Mouse (Mus musculus) kidney, embryonic 16.5 days (tissue): ENCODE results near the gene Ncor1. TPM values are rescaled to one million over a fixed set of nuclear protein-coding genes. Genes with fewer than 3 reads are reported as not detected.
"Not testable (repeated sequence)": the region's sequence is repeated elsewhere in the genome, so short reads cannot be mapped to it uniquely, and the experiment has no call there.

Source experiments
- ATAC-seq: fragments of 200-750 bp; cut with Nextera tagmentation; 2 replicates; pipeline ENCODE4 v1.8.0; 2017; ENCODE audit warnings: moderate TSS enrichment; ENCODE audit not compliant: low FRiP score, low TSS enrichment
- H3K27ac ChIP-seq: fragments of 300-500 bp; sonication (generic); 2 replicates; pipeline ENCODE4 v1.5.1; 2014; ENCODE audit warnings: low read length
- H3K27me3 ChIP-seq: fragments of 300-500 bp; sonication (generic); 2 replicates; pipeline ENCODE4 v1.6.1; 2014; ENCODE audit warnings: low read length, control low read depth, mixed read lengths; ENCODE audit not compliant: insufficient read depth
- H3K36me3 ChIP-seq: fragments of 300-500 bp; sonication (generic); 2 replicates; pipeline ENCODE4 v1.6.1; 2014; ENCODE audit warnings: low read length, control low read depth, mixed read lengths; ENCODE audit not compliant: insufficient read depth
- H3K4me1 ChIP-seq: fragments of 300-500 bp; sonication (generic); 2 replicates; pipeline ENCODE4 v1.6.1; 2014; ENCODE audit warnings: low read length, control low read depth, mixed read lengths; ENCODE audit not compliant: insufficient read depth
- H3K4me2 ChIP-seq: fragments of 300-500 bp; sonication (generic); replicated peaks from 2 replicates; pipeline ENCODE4 v1.6.1; 2014; ENCODE audit warnings: low read depth, low read length
- H3K4me3 ChIP-seq: fragments of 300-500 bp; sonication (generic); 2 replicates; pipeline ENCODE4 v1.5.1; 2014; ENCODE audit warnings: mild to moderate bottlenecking, low read length
- H3K9ac ChIP-seq: fragments of 300-500 bp; sonication (generic); replicated peaks from 2 replicates; pipeline ENCODE4 v1.6.1; 2014; ENCODE audit warnings: low read length
- H3K9me3 ChIP-seq: fragments of 300-500 bp; sonication (generic); 2 replicates; pipeline ENCODE4 v1.6.1; 2016; ENCODE audit warnings: low read length, control low read depth
- WGBS: fragments of 180-500 bp; shearing (Covaris S2); extraction: QIAGEN DNeasy Blood & Tissue Kit; methylation state at CpG from one replicate; pipeline ENCODE4 v1.1.7; 2014; 5-methylcytosine and 5-hydroxymethylcytosine counted together
- polyA plus RNA-seq: library from polyadenylated mRNA; unstranded; fragments of >200 nt; fragmentation: Nextera tagmentation; extraction: Ambion mirVana; gene quantifications from 2 replicates; pipeline ENCODE4 v1.2.1, GENCODE M21; 2015

Ncor1 gene
- polyA plus RNA-seq, 1 experiment from 2014 or later, result 102 TPM

- no peak overlapping the region for H3K4me3 ChIP-seq
- H3K36me3 ChIP-seq, result no peaks in the 10 kb centered on the region
- no peak overlapping the region for H3K4me2 ChIP-seq
- H3K27me3 ChIP-seq, result no peaks in the 10 kb centered on the region
- no peak for ATAC-seq
- H3K4me1 ChIP-seq, result no peaks in the 10 kb centered on the region
- no peak overlapping the region for H3K9ac ChIP-seq
- no peak overlapping the region for H3K27ac ChIP-seq
- WGBS, result 93% methylated on average over 10 of the region's 10 CpGs
- no peaks in the 10 kb centered on the region for H3K9me3 ChIP-seq
Measured at GRCm38 (mm10) chr11:62487540-62488350, 29.4 kb upstream of the Ncor1 start.

- no peaks in the 10 kb centered on the region for H3K4me1 ChIP-seq
- H3K9me3 ChIP-seq, result no peaks in the 10 kb centered on the region
- WGBS, result 96% methylated on average over 1 of the region's 1 CpGs
- no peak for ATAC-seq
- H3K9ac ChIP-seq, result no peak overlapping the region
- no peaks in the 10 kb centered on the region for H3K36me3 ChIP-seq
- H3K4me2 ChIP-seq, result no peak overlapping the region
- no peak overlapping the region for H3K4me3 ChIP-seq
- no peaks in the 10 kb centered on the region for H3K27me3 ChIP-seq
- H3K27ac ChIP-seq, result no peak overlapping the region
Measured at GRCm38 (mm10) chr11:62486949-62487348, 28.6 kb upstream of the Ncor1 start.

- H3K9ac ChIP-seq, result no peak overlapping the region
- WGBS, result 83% methylated on average over 5 of the region's 5 CpGs
- no peaks in the 10 kb centered on the region for H3K36me3 ChIP-seq
- H3K27me3 ChIP-seq, result no peaks in the 10 kb centered on the region
- H3K9me3 ChIP-seq, result no peaks in the 10 kb centered on the region
- no peak for ATAC-seq
- no peak overlapping the region for H3K4me3 ChIP-seq
- no peaks in the 10 kb centered on the region for H3K4me1 ChIP-seq
- no peak overlapping the region for H3K4me2 ChIP-seq
- no peak overlapping the region for H3K27ac ChIP-seq
Measured at GRCm38 (mm10) chr11:62479581-62479980, 21.2 kb upstream of the Ncor1 start.

GRCm38 (mm10) chr11:62478931-62479330 is 20.6 kb upstream of the Ncor1 start:
- no peaks in the 10 kb centered on the region for H3K27me3 ChIP-seq
- H3K9ac ChIP-seq, result no peak overlapping the region
- no peak overlapping the region for H3K27ac ChIP-seq
- no peaks in the 10 kb centered on the region for H3K36me3 ChIP-seq
- no peak overlapping the region for H3K4me3 ChIP-seq
- no peaks in the 10 kb centered on the region for H3K4me1 ChIP-seq
- H3K4me2 ChIP-seq, result no peak overlapping the region
- ATAC-seq, result no peak
- H3K9me3 ChIP-seq, result no peaks in the 10 kb centered on the region
- 74% methylated on average over 6 of the region's 6 CpGs for WGBS

GRCm38 (mm10) chr11:62476156-62476555 is 17.8 kb upstream of the Ncor1 start:
- H3K36me3 ChIP-seq, result no peaks in the 10 kb centered on the region
- no peak overlapping the region for H3K4me2 ChIP-seq
- H3K4me3 ChIP-seq, result no peak overlapping the region
- H3K9me3 ChIP-seq, result no peaks in the 10 kb centered on the region
- no peak overlapping the region for H3K27ac ChIP-seq
- no peaks in the 10 kb centered on the region for H3K27me3 ChIP-seq
- 93% methylated on average over 4 of the region's 4 CpGs for WGBS
- ATAC-seq, result no peak
- no peak overlapping the region for H3K9ac ChIP-seq
- no peaks in the 10 kb centered on the region for H3K4me1 ChIP-seq

- Histone ChIP-seq H3K9me3 (no peaks in the 10 kb centered on the region), H3K36me3 (no peaks in the 10 kb centered on the region), H3K4me2 (no peak overlapping the region), H3K9ac (no peak overlapping the region), H3K27me3 (no peaks in the 10 kb centered on the region), H3K4me3 (no peak overlapping the region), H3K4me1 (no peaks in the 10 kb centered on the region), H3K27ac (no peak overlapping the region)
- ATAC-seq, result no peak
- WGBS, result 91% methylated on average over 5 of the region's 5 CpGs
Measured at GRCm38 (mm10) chr11:62473516-62473915, 15.2 kb upstream of the Ncor1 start.

- ATAC-seq, result no peak
- Histone ChIP-seq H3K27ac (no peak overlapping the region), H3K4me3 (no peak overlapping the region), H3K4me1 (no peaks in the 10 kb centered on the region), H3K4me2 (no peak overlapping the region), H3K36me3 (no peaks in the 10 kb centered on the region), H3K9ac (no peak overlapping the region), H3K27me3 (no peaks in the 10 kb centered on the region), H3K9me3 (no peaks in the 10 kb centered on the region)
- 89% methylated on average over 6 of the region's 6 CpGs for WGBS
Measured at GRCm38 (mm10) chr11:62470451-62470850, 12.1 kb upstream of the Ncor1 start.

GRCm38 (mm10) chr11:62467289-62467688 is 8.9 kb upstream of the Ncor1 start:
- H3K4me1 ChIP-seq, H3K9ac ChIP-seq, H3K4me3 ChIP-seq, ATAC-seq, H3K27me3 ChIP-seq, H3K4me2 ChIP-seq, H3K36me3 ChIP-seq, H3K27ac ChIP-seq, H3K9me3 ChIP-seq: not testable (repeated sequence)

GRCm38 (mm10) chr11:62466546-62466945 is 8.2 kb upstream of the Ncor1 start:
- Histone ChIP-seq H3K4me2 (no peak overlapping the region), H3K36me3 (no peaks in the 10 kb centered on the region), H3K9ac (no peak overlapping the region), H3K4me3 (no peak overlapping the region), H3K4me1 (no peaks in the 10 kb centered on the region), H3K27ac (no peak overlapping the region), H3K9me3 (no peaks in the 10 kb centered on the region), H3K27me3 (no peaks in the 10 kb centered on the region)
- WGBS, result 89% methylated on average over 3 of the region's 3 CpGs
- ATAC-seq, result no peak

- H3K4me2 ChIP-seq, result no peak overlapping the region
- H3K9ac ChIP-seq, result no peak overlapping the region
- no peaks in the 10 kb centered on the region for H3K27me3 ChIP-seq
- ATAC-seq, result no peak
- no peaks in the 10 kb centered on the region for H3K36me3 ChIP-seq
- H3K9me3 ChIP-seq, result no peaks in the 10 kb centered on the region
- H3K27ac ChIP-seq, result no peak overlapping the region
- no peaks in the 10 kb centered on the region for H3K4me1 ChIP-seq
- H3K4me3 ChIP-seq, result no peak overlapping the region
- 97% methylated on average over 3 of the region's 3 CpGs for WGBS
Measured at GRCm38 (mm10) chr11:62465849-62466248, 7.5 kb upstream of the Ncor1 start.
